Mouse (Mus musculus): ENCODE measurements at regions not wholly inside any gene's neighbourhood (a gene's known extent, or its start where the extent isn't known, plus 50 kb on each side); places are given as distances from the start of the nearest gene placed in this dataset.

DNA sequence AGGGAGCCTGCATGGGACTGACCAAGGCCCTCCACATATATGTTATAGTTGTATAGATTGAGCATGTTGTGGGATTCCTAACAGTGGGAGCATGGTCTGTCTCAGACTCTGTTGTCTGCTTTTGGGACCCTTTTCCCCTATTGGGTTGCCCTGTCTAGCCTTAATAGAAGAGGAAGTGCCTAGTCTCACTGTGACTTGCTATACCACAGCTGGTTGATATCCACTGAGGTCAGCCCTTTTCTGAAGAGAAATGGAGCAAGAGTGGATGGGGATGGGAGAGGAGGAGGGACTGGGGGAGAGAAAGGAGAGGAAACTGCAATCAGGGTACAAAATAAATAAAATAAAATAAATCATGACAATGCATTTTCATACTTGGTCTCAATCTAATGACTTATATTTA, 120.1 kb downstream of the Tsen15 start:
- no peaks in the 10 kb centered on the region for H3K36me3 ChIP-seq (ENCODE audit: control insufficient read depth, insufficient read depth, low read length, poor library complexity, severe bottlenecking)
- no peaks in the 10 kb centered on the region for H3K27me3 ChIP-seq (ENCODE audit: control insufficient read depth, insufficient read depth, low read length, poor library complexity, severe bottlenecking)
- no peak for DNase-seq (ENCODE audit: low read depth, low spot score)

- Histone ChIP-seq H3K36me3 (ENCODE audit: control insufficient read depth, insufficient read depth, low read length, poor library complexity, severe bottlenecking) (no peaks in the 10 kb centered on the region), H3K27me3 (ENCODE audit: control insufficient read depth, insufficient read depth, low read length, poor library complexity, severe bottlenecking) (no peaks in the 10 kb centered on the region)
- DNase-seq (ENCODE audit: low read depth, low spot score), result no peak
Measured at GRCm38 (mm10) chr1:152264981-152265380, 121.5 kb downstream of the Tsen15 start.

DNA sequence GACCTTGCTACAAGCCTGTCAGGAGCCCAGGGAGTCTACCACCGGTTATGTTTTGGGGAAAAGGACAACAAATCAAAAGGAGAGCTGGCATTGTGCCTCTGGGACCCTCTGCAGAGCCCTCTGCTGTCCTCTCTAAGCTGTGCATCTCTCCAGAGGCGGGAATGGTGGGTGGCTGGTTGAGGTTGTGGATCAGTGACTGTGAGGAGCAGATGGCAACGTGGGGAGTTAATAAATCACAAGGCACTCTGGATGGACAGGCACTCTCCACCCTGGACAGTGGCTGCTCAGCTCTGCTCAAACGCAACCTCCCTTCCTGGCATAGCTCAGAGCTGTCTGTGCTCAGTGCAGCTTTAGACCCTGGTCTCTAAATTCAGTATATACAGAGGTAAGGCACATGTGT, 125.0 kb downstream of the Tsen15 start:
- Histone ChIP-seq H3K36me3 (ENCODE audit: control insufficient read depth, insufficient read depth, low read length, poor library complexity, severe bottlenecking) (no peaks in the 10 kb centered on the region), H3K27me3 (ENCODE audit: control insufficient read depth, insufficient read depth, low read length, poor library complexity, severe bottlenecking) (no peaks in the 10 kb centered on the region)
- DNase-seq (ENCODE audit: low read depth, low spot score), result no peak

DNA sequence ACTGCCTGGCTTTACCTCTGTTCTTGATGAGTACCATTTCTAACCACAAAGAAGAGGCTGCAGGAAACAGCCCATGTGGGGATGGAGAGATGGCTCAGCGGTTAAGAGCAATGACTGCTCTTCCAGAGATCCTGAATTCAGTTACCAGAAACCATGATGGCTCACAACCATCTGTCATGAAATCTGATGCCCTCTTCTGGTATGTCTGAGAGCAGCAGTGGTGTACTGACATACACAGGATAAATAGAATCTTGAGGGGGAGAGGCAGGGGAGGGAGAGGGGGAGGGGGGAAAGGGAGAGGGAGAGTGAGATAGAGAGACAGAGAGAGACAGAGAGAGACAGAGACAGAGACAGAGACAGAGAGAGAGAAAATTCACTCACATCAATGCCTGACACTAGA, 125.5 kb downstream of the Tsen15 start:
- Histone ChIP-seq H3K36me3 (ENCODE audit: control insufficient read depth, insufficient read depth, low read length, poor library complexity, severe bottlenecking) (no peaks in the 10 kb centered on the region), H3K27me3 (ENCODE audit: control insufficient read depth, insufficient read depth, low read length, poor library complexity, severe bottlenecking) (no peaks in the 10 kb centered on the region)
- DNase-seq (ENCODE audit: low read depth, low spot score), result no peak

DNA sequence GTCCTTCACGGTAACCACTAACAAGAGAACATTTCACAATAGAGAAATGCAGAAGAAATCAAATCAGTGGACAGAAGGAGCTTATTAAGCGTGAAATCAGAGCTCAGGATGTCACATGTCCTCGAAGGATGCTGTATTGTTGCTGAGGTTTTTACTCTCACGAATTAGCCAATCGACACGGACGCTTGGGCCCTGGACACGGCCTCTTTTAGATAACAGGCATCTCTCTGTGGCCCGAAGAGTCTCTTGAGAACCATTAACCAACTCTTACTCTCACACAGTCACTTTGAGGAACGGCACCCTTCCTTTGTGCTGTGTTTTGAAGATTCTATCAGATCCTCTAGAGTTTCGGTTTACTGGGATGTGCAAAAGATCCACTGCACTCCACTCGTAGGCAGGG, 128.2 kb downstream of the Tsen15 start:
- no peak for DNase-seq (ENCODE audit: low read depth, low spot score)
- Histone ChIP-seq H3K36me3 (ENCODE audit: control insufficient read depth, insufficient read depth, low read length, poor library complexity, severe bottlenecking) (no peaks in the 10 kb centered on the region), H3K27me3 (ENCODE audit: control insufficient read depth, insufficient read depth, low read length, poor library complexity, severe bottlenecking) (no peaks in the 10 kb centered on the region)

DNA sequence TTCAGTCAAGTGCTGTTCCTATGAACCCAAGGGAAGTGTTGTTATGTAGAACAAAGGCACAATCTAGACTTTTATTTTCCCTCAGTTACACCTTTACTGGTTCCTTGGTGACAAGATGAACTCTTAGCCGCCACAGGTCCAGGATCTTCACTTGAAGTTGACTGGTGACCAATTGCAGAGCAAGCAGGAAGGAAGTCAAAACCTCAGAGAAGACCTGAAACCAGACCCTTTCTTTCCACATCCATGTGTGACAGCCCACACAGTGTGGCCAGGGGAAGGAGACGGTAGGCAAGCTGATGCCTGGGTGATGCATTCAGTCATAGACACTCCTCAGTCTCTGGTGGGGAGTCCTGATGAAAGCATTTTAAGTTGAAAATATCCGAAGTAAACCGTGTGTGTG, 132.6 kb downstream of the Tsen15 start:
- no peaks in the 10 kb centered on the region for H3K36me3 ChIP-seq (ENCODE audit: control insufficient read depth, insufficient read depth, low read length, poor library complexity, severe bottlenecking)
- DNase-seq (ENCODE audit: low read depth, low spot score), result peak; percentile 29

GRCm38 (mm10) chr1:152253486-152253885, 133.0 kb downstream of the Tsen15 start:
- H3K36me3 ChIP-seq (ENCODE audit: control insufficient read depth, insufficient read depth, low read length, poor library complexity, severe bottlenecking), result no peaks in the 10 kb centered on the region
- no peaks in the 10 kb centered on the region for H3K27me3 ChIP-seq (ENCODE audit: control insufficient read depth, insufficient read depth, low read length, poor library complexity, severe bottlenecking)
- DNase-seq (ENCODE audit: low read depth, low spot score), result no peak

More for the DNA sequence above, 132.6 kb downstream of the Tsen15 start:
- no peaks in the 10 kb centered on the region for H3K27me3 ChIP-seq (ENCODE audit: control insufficient read depth, insufficient read depth, low read length, poor library complexity, severe bottlenecking)

DNA sequence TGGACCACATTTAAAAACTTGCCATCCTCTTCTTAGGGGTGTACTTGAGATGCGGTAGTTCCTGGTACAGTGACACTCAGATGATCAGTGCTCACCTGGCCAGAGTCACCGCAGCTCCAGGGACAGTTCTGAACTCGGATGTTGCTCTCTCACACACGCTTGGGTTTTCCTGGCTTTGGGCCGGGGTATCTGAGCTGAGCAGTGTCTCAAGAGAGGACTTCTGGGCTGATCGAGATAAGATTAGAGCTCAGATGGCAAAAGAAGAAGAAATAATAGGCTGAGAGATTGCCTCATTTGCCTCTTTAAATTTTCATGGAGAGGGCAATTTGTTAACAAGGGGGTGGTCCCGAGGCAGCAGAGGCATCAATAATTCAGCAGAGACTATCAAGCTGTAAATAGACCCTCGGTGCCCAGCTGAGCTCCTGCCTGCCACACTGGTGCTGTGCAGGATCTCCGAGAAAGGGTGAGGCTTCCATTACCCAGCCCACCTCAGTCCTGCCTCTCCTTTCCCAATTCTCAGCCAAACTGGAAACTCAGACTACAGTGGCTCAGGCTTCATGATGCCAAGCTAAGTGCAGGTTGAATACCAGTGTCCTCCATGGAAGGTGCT, 133.7 kb downstream of the Tsen15 start:
- no peaks in the 10 kb centered on the region for H3K36me3 ChIP-seq (ENCODE audit: control insufficient read depth, insufficient read depth, low read length, poor library complexity, severe bottlenecking)
- DNase-seq (ENCODE audit: low read depth, low spot score), result no peak
- no peaks in the 10 kb centered on the region for H3K27me3 ChIP-seq (ENCODE audit: control insufficient read depth, insufficient read depth, low read length, poor library complexity, severe bottlenecking)

GRCm38 (mm10) chr1:152241026-152241425, 145.5 kb downstream of the Tsen15 start:
- H3K27me3 ChIP-seq (ENCODE audit: control insufficient read depth, insufficient read depth, low read length, poor library complexity, severe bottlenecking), result no peaks in the 10 kb centered on the region
- no peak for DNase-seq (ENCODE audit: low read depth, low spot score)
- H3K36me3 ChIP-seq (ENCODE audit: control insufficient read depth, insufficient read depth, low read length, poor library complexity, severe bottlenecking), result no peaks in the 10 kb centered on the region

- no peaks in the 10 kb centered on the region for H3K27me3 ChIP-seq (ENCODE audit: control insufficient read depth, insufficient read depth, low read length, poor library complexity, severe bottlenecking)
- DNase-seq (ENCODE audit: low read depth, low spot score), result no peak
- H3K36me3 ChIP-seq (ENCODE audit: control insufficient read depth, insufficient read depth, low read length, poor library complexity, severe bottlenecking), result no peaks in the 10 kb centered on the region
Measured at GRCm38 (mm10) chr1:152239376-152239775, 147.1 kb downstream of the Tsen15 start.

DNA sequence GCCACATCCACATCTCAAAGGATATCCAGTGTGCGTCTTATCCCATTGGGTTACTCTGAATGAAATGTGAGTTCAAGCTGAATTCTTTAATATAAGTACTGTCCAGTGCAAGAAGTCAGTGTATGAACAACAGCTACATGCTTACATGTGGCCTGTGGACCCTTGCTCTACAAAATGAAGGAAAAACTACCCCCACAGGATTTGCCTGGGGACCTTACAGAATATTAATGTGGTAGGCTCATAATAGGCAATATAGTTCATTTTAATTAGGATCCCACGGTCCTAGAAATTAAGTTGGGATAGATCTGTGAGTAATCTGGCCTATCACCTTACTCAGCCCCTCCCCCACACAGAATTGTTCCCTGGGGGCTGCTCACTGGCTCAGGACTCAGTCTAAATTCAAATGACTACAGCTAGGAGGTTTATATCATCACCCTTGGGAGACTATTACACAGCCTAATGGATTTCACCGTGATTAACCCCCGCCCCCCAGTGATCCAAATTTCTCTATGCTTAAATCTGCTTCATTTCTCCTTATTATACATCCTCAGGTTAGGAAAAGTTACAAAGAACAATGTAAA, 145.4 kb upstream of the 1700025G04Rik start:
- H3K36me3 ChIP-seq (ENCODE audit: control insufficient read depth, insufficient read depth, low read length, poor library complexity, severe bottlenecking), result no peaks in the 10 kb centered on the region
- no peak for DNase-seq (ENCODE audit: low read depth, low spot score)
- H3K27me3 ChIP-seq (ENCODE audit: control insufficient read depth, insufficient read depth, low read length, poor library complexity, severe bottlenecking), result no peaks in the 10 kb centered on the region

GRCm38 (mm10) chr1:152234716-152235115, 144.8 kb upstream of the 1700025G04Rik start:
- Histone ChIP-seq H3K36me3 (ENCODE audit: control insufficient read depth, insufficient read depth, low read length, poor library complexity, severe bottlenecking) (no peaks in the 10 kb centered on the region), H3K27me3 (ENCODE audit: control insufficient read depth, insufficient read depth, low read length, poor library complexity, severe bottlenecking) (no peaks in the 10 kb centered on the region)
- no peak for DNase-seq (ENCODE audit: low read depth, low spot score)

- no peak for DNase-seq (ENCODE audit: low read depth, low spot score)
- no peaks in the 10 kb centered on the region for H3K27me3 ChIP-seq (ENCODE audit: control insufficient read depth, insufficient read depth, low read length, poor library complexity, severe bottlenecking)
- no peaks in the 10 kb centered on the region for H3K36me3 ChIP-seq (ENCODE audit: control insufficient read depth, insufficient read depth, low read length, poor library complexity, severe bottlenecking)
Measured at GRCm38 (mm10) chr1:152231717-152232202, 141.8 kb upstream of the 1700025G04Rik start.

DNA sequence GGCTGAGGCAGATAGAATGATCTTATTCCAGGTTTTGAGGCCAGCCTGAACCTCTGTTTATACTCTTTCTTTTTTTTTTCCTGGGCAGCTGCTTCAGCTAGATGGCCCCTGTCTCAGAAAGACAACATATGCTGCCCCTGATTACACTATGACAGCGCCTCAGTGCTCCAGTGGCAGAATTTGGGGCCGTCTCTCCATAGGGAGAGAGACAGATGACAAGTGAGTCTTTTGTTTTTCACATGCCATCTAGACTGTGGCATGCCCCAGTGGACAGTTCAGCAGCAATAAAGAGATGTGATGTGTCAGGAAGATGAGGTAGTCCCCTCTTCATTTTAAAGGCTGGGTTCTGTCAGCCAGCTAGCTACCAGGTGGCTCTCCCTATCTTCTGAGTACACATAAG, 139.8 kb upstream of the 1700025G04Rik start:
- no peaks in the 10 kb centered on the region for H3K36me3 ChIP-seq (ENCODE audit: control insufficient read depth, insufficient read depth, low read length, poor library complexity, severe bottlenecking)

DNA sequence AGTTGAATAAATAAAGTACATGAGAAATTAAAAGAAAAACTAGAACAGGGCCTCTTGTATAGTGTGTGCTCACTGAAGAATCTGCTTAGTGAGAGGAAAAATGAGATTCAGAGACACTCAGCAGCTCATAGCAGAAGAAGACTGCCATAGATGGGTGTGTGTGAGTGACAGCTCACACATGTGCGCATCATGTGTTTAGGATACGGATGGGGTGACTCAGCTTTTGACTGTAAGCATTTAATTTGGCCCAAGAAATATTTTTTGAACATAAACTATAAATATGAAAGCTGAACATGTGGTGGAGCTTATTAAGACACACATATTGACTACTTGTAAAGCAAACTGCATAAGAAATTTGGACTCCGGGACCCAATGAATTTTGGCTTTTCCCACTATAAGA, 136.1 kb upstream of the 1700025G04Rik start:
- H3K36me3 ChIP-seq (ENCODE audit: control insufficient read depth, insufficient read depth, low read length, poor library complexity, severe bottlenecking), result no peaks in the 10 kb centered on the region
- DNase-seq (ENCODE audit: low read depth, low spot score), result no peak
- H3K27me3 ChIP-seq (ENCODE audit: control insufficient read depth, insufficient read depth, low read length, poor library complexity, severe bottlenecking), result no peaks in the 10 kb centered on the region

More for the DNA sequence above, 139.8 kb upstream of the 1700025G04Rik start:
- DNase-seq (ENCODE audit: low read depth, low spot score), result no peak
- H3K27me3 ChIP-seq (ENCODE audit: control insufficient read depth, insufficient read depth, low read length, poor library complexity, severe bottlenecking), result no peaks in the 10 kb centered on the region

- H3K27me3 ChIP-seq (ENCODE audit: control insufficient read depth, insufficient read depth, low read length, poor library complexity, severe bottlenecking), result no peaks in the 10 kb centered on the region
- no peaks in the 10 kb centered on the region for H3K36me3 ChIP-seq (ENCODE audit: control insufficient read depth, insufficient read depth, low read length, poor library complexity, severe bottlenecking)
- DNase-seq (ENCODE audit: low read depth, low spot score), result no peak
Measured at GRCm38 (mm10) chr1:152223666-152224065, 133.7 kb upstream of the 1700025G04Rik start.

Data from splenic B cell, adult 2 months (primary cell).